Mouse (Mus musculus): ENCODE measurements around the gene Vax1. TPM values are rescaled to one million over a fixed set of nuclear protein-coding genes. Genes with fewer than 3 reads are reported as not detected.

Vax1 gene
- polyA plus RNA-seq, 1 experiment from 2014 or later, result not detected

- no peak overlapping the region for H3K4me3 ChIP-seq (replicated peaks; ENCODE audit: low read depth, low read length)
- no peak for ATAC-seq (ENCODE audit: low FRiP score, low TSS enrichment)
- H3K27me3 ChIP-seq (ENCODE audit: control insufficient read depth, insufficient read depth, low read length), result peaks cover 89% of the 10 kb centered on the region
Observed at GRCm38 (mm10) chr19:59172781-59173180, 2.9 kb upstream of the Vax1 start.

GRCm38 (mm10) chr19:59171871-59172245 lies 2.0 kb upstream of the Vax1 start:
- no peak for ATAC-seq (ENCODE audit: low FRiP score, low TSS enrichment)
- H3K27ac ChIP-seq (replicated peaks; ENCODE audit: low read depth, low read length), result no peak overlapping the region
- H3K36me3 ChIP-seq (ENCODE audit: control insufficient read depth, insufficient read depth, low read length), result no peaks in the 10 kb centered on the region
- under 1% methylated on average over 19 of the region's 19 CpGs for WGBS
- H3K27me3 ChIP-seq (ENCODE audit: control insufficient read depth, insufficient read depth, low read length), result peaks cover 89% of the 10 kb centered on the region
- H3K4me1 ChIP-seq (ENCODE audit: control insufficient read depth, insufficient read depth, low read length), result no peaks in the 10 kb centered on the region
- H3K9me3 ChIP-seq (ENCODE audit: control insufficient read depth, low read length), result no peaks in the 10 kb centered on the region
- no peak overlapping the region for H3K4me3 ChIP-seq (replicated peaks; ENCODE audit: low read depth, low read length)
- H3K4me2 ChIP-seq (ENCODE audit: low read length), result no peak overlapping the region
- no peak for DNase-seq
- H3K9ac ChIP-seq (replicated peaks; ENCODE audit: low read length), result no peak overlapping the region

More at GRCm38 (mm10) chr19:59172781-59173180, 2.9 kb upstream of the Vax1 start:
- Histone ChIP-seq H3K36me3 (ENCODE audit: control insufficient read depth, insufficient read depth, low read length) (no peaks in the 10 kb centered on the region), H3K9ac (replicated peaks; ENCODE audit: low read length) (no peak overlapping the region), H3K27ac (replicated peaks; ENCODE audit: low read depth, low read length) (no peak overlapping the region), H3K4me2 (ENCODE audit: low read length) (no peak overlapping the region), H3K4me1 (ENCODE audit: control insufficient read depth, insufficient read depth, low read length) (no peaks in the 10 kb centered on the region), H3K9me3 (ENCODE audit: control insufficient read depth, low read length) (no peaks in the 10 kb centered on the region)
- peak; percentile 43 for DNase-seq
- 2% methylated on average over 3 of the region's 3 CpGs for WGBS

- Histone ChIP-seq H3K9ac (replicated peaks; ENCODE audit: low read length) (no peak overlapping the region), H3K9me3 (ENCODE audit: control insufficient read depth, low read length) (no peaks in the 10 kb centered on the region), H3K4me1 (ENCODE audit: control insufficient read depth, insufficient read depth, low read length) (no peaks in the 10 kb centered on the region), H3K4me3 (replicated peaks; ENCODE audit: low read depth, low read length) (no peak overlapping the region), H3K27me3 (ENCODE audit: control insufficient read depth, insufficient read depth, low read length) (peaks cover 89% of the 10 kb centered on the region), H3K27ac (replicated peaks; ENCODE audit: low read depth, low read length) (no peak overlapping the region), H3K36me3 (ENCODE audit: control insufficient read depth, insufficient read depth, low read length) (no peaks in the 10 kb centered on the region), H3K4me2 (ENCODE audit: low read length) (peak overlapping the region; percentile 21; the same call in 1 of the 2 replicates)
- peak; percentile 37 for DNase-seq
- WGBS, result under 1% methylated on average over 36 of the region's 38 CpGs
- no peak for ATAC-seq (ENCODE audit: low FRiP score, low TSS enrichment)
Observed at GRCm38 (mm10) chr19:59171151-59171870, 1.5 kb upstream of the Vax1 start.

- no peaks in the 10 kb centered on the region for H3K36me3 ChIP-seq (ENCODE audit: control insufficient read depth, insufficient read depth, low read length)
- H3K4me3 ChIP-seq (replicated peaks; ENCODE audit: low read depth, low read length), result no peak overlapping the region
- no peaks in the 10 kb centered on the region for H3K4me1 ChIP-seq (ENCODE audit: control insufficient read depth, insufficient read depth, low read length)
- H3K9ac ChIP-seq (replicated peaks; ENCODE audit: low read length), result no peak overlapping the region
- H3K27me3 ChIP-seq (ENCODE audit: control insufficient read depth, insufficient read depth, low read length), result peaks cover 88% of the 10 kb centered on the region
- 0% methylated on average over 5 of the region's 6 CpGs for WGBS
- DNase-seq, result no peak
- no peak overlapping the region for H3K27ac ChIP-seq (replicated peaks; ENCODE audit: low read depth, low read length)
- H3K9me3 ChIP-seq (ENCODE audit: control insufficient read depth, low read length), result no peaks in the 10 kb centered on the region
- H3K4me2 ChIP-seq (ENCODE audit: low read length), result no peak overlapping the region
- ATAC-seq (ENCODE audit: low FRiP score, low TSS enrichment), result no peak
Observed at GRCm38 (mm10) chr19:59170766-59171095, 875 bp upstream of the Vax1 start.

GRCm38 (mm10) chr19:59169143-59169935 lies 517 bp downstream of the Vax1 start:
- H3K27ac ChIP-seq (replicated peaks; ENCODE audit: low read depth, low read length), result no peak overlapping the region
- no peak for ATAC-seq (ENCODE audit: low FRiP score, low TSS enrichment)
- peak overlapping the region; percentile 19; the same call in 1 of the 2 replicates for H3K4me3 ChIP-seq (replicated peaks; ENCODE audit: low read depth, low read length)
- H3K9me3 ChIP-seq (ENCODE audit: control insufficient read depth, low read length), result no peaks in the 10 kb centered on the region
- peak; percentile 52 for DNase-seq
- H3K9ac ChIP-seq (replicated peaks; ENCODE audit: low read length), result no peak overlapping the region
- no peaks in the 10 kb centered on the region for H3K4me1 ChIP-seq (ENCODE audit: control insufficient read depth, insufficient read depth, low read length)
- H3K27me3 ChIP-seq (ENCODE audit: control insufficient read depth, insufficient read depth, low read length), result peaks cover 90% of the 10 kb centered on the region
- peak overlapping the region; percentile 31 for H3K4me2 ChIP-seq (ENCODE audit: low read length)
- WGBS, result under 1% methylated on average over 65 of the region's 65 CpGs
- H3K36me3 ChIP-seq (ENCODE audit: control insufficient read depth, insufficient read depth, low read length), result no peaks in the 10 kb centered on the region

- H3K36me3 ChIP-seq (ENCODE audit: control insufficient read depth, insufficient read depth, low read length), result no peaks in the 10 kb centered on the region
- H3K9me3 ChIP-seq (ENCODE audit: control insufficient read depth, low read length), result no peaks in the 10 kb centered on the region
- H3K27ac ChIP-seq (replicated peaks; ENCODE audit: low read depth, low read length), result no peak overlapping the region
- H3K4me3 ChIP-seq (replicated peaks; ENCODE audit: low read depth, low read length), result no peak overlapping the region
- peaks cover 90% of the 10 kb centered on the region for H3K27me3 ChIP-seq (ENCODE audit: control insufficient read depth, insufficient read depth, low read length)
- H3K4me2 ChIP-seq (ENCODE audit: low read length), result no peak overlapping the region
- ATAC-seq (ENCODE audit: low FRiP score, low TSS enrichment) (no peak), DNase-seq (peak; percentile 31)
- H3K9ac ChIP-seq (replicated peaks; ENCODE audit: low read length), result no peak overlapping the region
- WGBS, result under 1% methylated on average over 17 of the region's 17 CpGs
- H3K4me1 ChIP-seq (ENCODE audit: control insufficient read depth, insufficient read depth, low read length), result no peaks in the 10 kb centered on the region
Observed at GRCm38 (mm10) chr19:59168386-59168905, 1.4 kb downstream of the Vax1 start.

- ATAC-seq (ENCODE audit: low FRiP score, low TSS enrichment), result no peak
- no peaks in the 10 kb centered on the region for H3K36me3 ChIP-seq (ENCODE audit: control insufficient read depth, insufficient read depth, low read length)
- H3K9me3 ChIP-seq (ENCODE audit: control insufficient read depth, low read length), result no peaks in the 10 kb centered on the region
- 13% methylated on average over 5 of the region's 5 CpGs for WGBS
- H3K9ac ChIP-seq (replicated peaks; ENCODE audit: low read length), result no peak overlapping the region
- no peak overlapping the region for H3K27ac ChIP-seq (replicated peaks; ENCODE audit: low read depth, low read length)
- no peak for DNase-seq
- H3K4me1 ChIP-seq (ENCODE audit: control insufficient read depth, insufficient read depth, low read length), result no peaks in the 10 kb centered on the region
- H3K4me3 ChIP-seq (replicated peaks; ENCODE audit: low read depth, low read length), result no peak overlapping the region
- H3K4me2 ChIP-seq (ENCODE audit: low read length), result no peak overlapping the region
- peaks cover 90% of the 10 kb centered on the region for H3K27me3 ChIP-seq (ENCODE audit: control insufficient read depth, insufficient read depth, low read length)
Observed at GRCm38 (mm10) chr19:59167871-59168270, 2.0 kb downstream of the Vax1 start.

GRCm38 (mm10) chr19:59166879-59167278 lies 3.0 kb downstream of the Vax1 start:
- Histone ChIP-seq H3K27me3 (ENCODE audit: control insufficient read depth, insufficient read depth, low read length) (peaks cover 90% of the 10 kb centered on the region), H3K4me2 (ENCODE audit: low read length) (peak overlapping the region; percentile 52), H3K36me3 (ENCODE audit: control insufficient read depth, insufficient read depth, low read length) (no peaks in the 10 kb centered on the region), H3K27ac (replicated peaks; ENCODE audit: low read depth, low read length) (no peak overlapping the region), H3K4me1 (ENCODE audit: control insufficient read depth, insufficient read depth, low read length) (no peaks in the 10 kb centered on the region), H3K4me3 (replicated peaks; ENCODE audit: low read depth, low read length) (peak overlapping the region; percentile 25), H3K9me3 (ENCODE audit: control insufficient read depth, low read length) (no peaks in the 10 kb centered on the region), H3K9ac (replicated peaks; ENCODE audit: low read length) (no peak overlapping the region)
- 3% methylated on average over 13 of the region's 13 CpGs for WGBS
- DNase-seq (peak; percentile 50), ATAC-seq (ENCODE audit: low FRiP score, low TSS enrichment) (no peak)
